Comparison of ENCODE assay signal across 12 mouse cellular contexts in genomic region chr14:57533841-57534240, GRCm38 (mm10). TPM values are rescaled to one million over a fixed set of nuclear protein-coding genes. Genes with fewer than 3 reads are reported as not detected.
DNase-seq lines count a peak whose midpoint lies in the region; ATAC-seq and TF ChIP-seq lines count a peak whose summit lies in the region.
"Had no signal": no experiment of that assay in that cellular context is flagged by ENCODE, and none has a peak within 500 bp of the region (broad histone marks: within the 10 kb centered on the region; RNA-seq: fewer than 3 reads in every experiment).

No protein-coding gene starts in this region.

- ATAC-seq in lung, embryonic 15.5 days (ENCODE audit: borderline replicate concordance, extremely low read depth, low FRiP score, low TSS enrichment) = no peak
- ATAC-seq in midbrain, embryonic 14.5 days (ENCODE audit: low FRiP score, low TSS enrichment) = no peak
- ATAC-seq in stomach, embryonic 16.5 days (ENCODE audit: insufficient read depth, low FRiP score) = no peak
- ATAC-seq: inflammation-experienced regulatory T-cells, adult 6 months had no signal

- no peak for TF ChIP-seq CTCF in lung, adult 2 months (IDR thresholded peaks at IDR 0.05; ENCODE audit: insufficient read depth, low read length)

- H3K27ac ChIP-seq in lung, embryonic 15.5 days = peak overlapping the region; percentile 85; the same call in 1 of the 2 replicates
- no peak overlapping the region for H3K27ac ChIP-seq in midbrain, embryonic 14.5 days (replicated peaks; ENCODE audit: low read depth, low read length)
- H3K27ac ChIP-seq in stomach, embryonic 16.5 days (ENCODE audit: low read length) = 0 out of 2 replicates have a peak overlapping the region, but pooled peaks have one; percentile 92
- H3K27ac ChIP-seq: kidney, embryonic 15.5 days; liver, embryonic 13.5 days had no signal

- no peak for TF ChIP-seq POLR2A in lung, adult 2 months (IDR thresholded peaks at IDR 0.05; ENCODE audit: borderline replicate concordance, extremely low read depth, low read depth, low read length)

- H3K36me3 ChIP-seq in lung, embryonic 15.5 days = no peaks in the 10 kb centered on the region
- H3K36me3 ChIP-seq in midbrain, embryonic 14.5 days (ENCODE audit: control insufficient read depth, insufficient read depth, low read length) = no peaks in the 10 kb centered on the region
- H3K36me3 ChIP-seq in stomach, embryonic 16.5 days (ENCODE audit: control insufficient read depth, insufficient read depth, low read length) = no peaks in the 10 kb centered on the region
- H3K36me3 ChIP-seq: heart, embryonic 12.5 days; kidney, embryonic 15.5 days; liver, embryonic 13.5 days had no signal

- no peaks in the 10 kb centered on the region for H3K9me3 ChIP-seq in lung, embryonic 15.5 days
- no peaks in the 10 kb centered on the region for H3K9me3 ChIP-seq in midbrain, embryonic 14.5 days (ENCODE audit: control insufficient read depth, low read length)
- H3K9me3 ChIP-seq in stomach, embryonic 16.5 days (replicated peaks; ENCODE audit: control insufficient read depth, low read length) = no peaks in the 10 kb centered on the region
- H3K9me3 ChIP-seq: heart, embryonic 12.5 days; kidney, embryonic 15.5 days; liver, embryonic 13.5 days had no signal

- H3K4me1 ChIP-seq in lung, embryonic 15.5 days = peaks cover 43% of the 10 kb centered on the region
- peaks cover 15% of the 10 kb centered on the region for H3K4me1 ChIP-seq in lung, adult 2 months (ENCODE audit: control insufficient read depth, insufficient read depth, low read length)
- peaks cover 24% of the 10 kb centered on the region for H3K4me1 ChIP-seq in midbrain, embryonic 14.5 days (ENCODE audit: control insufficient read depth, insufficient read depth, low read length)
- peaks cover 36% of the 10 kb centered on the region for H3K4me1 ChIP-seq in stomach, embryonic 16.5 days (ENCODE audit: control insufficient read depth, insufficient read depth, low read length)

- DNase-seq in heart, adult 11 months = peak; percentile 89
- DNase-seq in heart, adult 8-10 months (ENCODE audit: low spot score) = no peak
- DNase-seq in lung, adult 2 months = no peak
- DNase-seq in midbrain, embryonic 14.5 days = peak; percentile 62
- no peak for DNase-seq in kidney, adult 8-10 months
- DNase-seq: layer of hippocampus, postnatal 36 days; liver, embryonic 13.5 days had no signal

- no peaks in the 10 kb centered on the region for H3K27me3 ChIP-seq in lung, embryonic 15.5 days
- no peaks in the 10 kb centered on the region for H3K27me3 ChIP-seq in midbrain, embryonic 14.5 days (ENCODE audit: control insufficient read depth, insufficient read depth, low read length)
- H3K27me3 ChIP-seq in stomach, embryonic 16.5 days (ENCODE audit: control insufficient read depth, insufficient read depth, low read length) = no peaks in the 10 kb centered on the region

- H3K4me3 ChIP-seq in lung, embryonic 15.5 days = no peak overlapping the region
- no peak overlapping the region for H3K4me3 ChIP-seq in lung, adult 2 months (replicated peaks; ENCODE audit: extremely low read depth, low read depth, low read length)
- no peak overlapping the region for H3K4me3 ChIP-seq in midbrain, embryonic 14.5 days (replicated peaks; ENCODE audit: low read depth, low read length)
- H3K4me3 ChIP-seq in stomach, embryonic 16.5 days (replicated peaks; ENCODE audit: low read length) = no peak overlapping the region
- H3K4me3 ChIP-seq: heart, embryonic 12.5 days; kidney, embryonic 15.5 days; liver, embryonic 13.5 days had no signal

- H3K9ac ChIP-seq in lung, embryonic 15.5 days = no peak overlapping the region
- no peak overlapping the region for H3K9ac ChIP-seq in midbrain, embryonic 14.5 days (replicated peaks; ENCODE audit: low read length)
- H3K9ac ChIP-seq in stomach, embryonic 16.5 days (ENCODE audit: low read length) = no peak overlapping the region
- H3K9ac ChIP-seq: kidney, embryonic 15.5 days; liver, embryonic 13.5 days had no signal

- H3K4me2 ChIP-seq in lung, embryonic 15.5 days = no peak overlapping the region
- no peak overlapping the region for H3K4me2 ChIP-seq in midbrain, embryonic 14.5 days (ENCODE audit: low read length)
- H3K4me2 ChIP-seq in stomach, embryonic 16.5 days (ENCODE audit: low read depth, low read length) = no peak overlapping the region
- H3K4me2 ChIP-seq: kidney, embryonic 15.5 days; liver, embryonic 13.5 days had no signal

- WGBS in lung, embryonic 15.5 days = 30% methylated on average over 11 of the region's 11 CpGs
- 64% methylated on average over 11 of the region's 11 CpGs for WGBS in lung, adult 2 months
- 6% methylated on average over 11 of the region's 11 CpGs for WGBS in midbrain, embryonic 14.5 days
- 36% methylated on average over 11 of the region's 11 CpGs for WGBS in stomach, embryonic 16.5 days

RNA-seq across cellular contexts. Expression of gene Il17d, which starts 9.3 kb away (rescaled TPM):
- 1 to 10 TPM; 3.3 to 5.0 (median 3.8) TPM for total RNA-seq in heart, adult 8-10 months (2022)
- polyA plus RNA-seq in lung, embryonic 15.5 days (2015; fragmentation: Nextera tagmentation; extraction: Ambion mirVana) = 5.2 and 6.1 TPM in 2 replicates
- polyA plus RNA-seq in lung, adult 2 months (2012; rRNA removed) = 16.5 and 24.0 TPM in 2 replicates
- polyA plus RNA-seq in midbrain, embryonic 14.5 days (2014; fragmentation: Nextera tagmentation; extraction: Ambion mirVana) = 3.2 and 7.1 TPM in 2 replicates
- polyA plus RNA-seq in stomach, embryonic 16.5 days (2015; fragmentation: Nextera tagmentation; extraction: Ambion mirVana) = 2.7 and 3.2 TPM in 2 replicates
- polyA plus RNA-seq: inflammation-experienced regulatory T-cells, adult 6 months had no signal

RNA-seq across cellular contexts. Expression of gene Eef1akmt1, which starts 37.6 kb away (rescaled TPM):
- 10 to 100 TPM; 31.9 to 38.7 (median 35.1) TPM for total RNA-seq in heart, adult 8-10 months (2022)
- polyA plus RNA-seq in lung, embryonic 15.5 days (2015; fragmentation: Nextera tagmentation; extraction: Ambion mirVana) = 106 and 108 TPM in 2 replicates
- polyA plus RNA-seq in lung, adult 2 months (2012; rRNA removed) = 9.3 and 18.2 TPM in 2 replicates
- 101 and 104 TPM in 2 replicates for polyA plus RNA-seq in midbrain, embryonic 14.5 days (2014; fragmentation: Nextera tagmentation; extraction: Ambion mirVana)
- 75.3 and 77.5 TPM in 2 replicates for polyA plus RNA-seq in stomach, embryonic 16.5 days (2015; fragmentation: Nextera tagmentation; extraction: Ambion mirVana)

Comparison
In these comparisons a context has a peak if more than half of its experiments do, and no peak if none do; other contexts are left out.
1. DNase-seq: peak in heart, adult 11 months (single experiment) and midbrain, embryonic 14.5 days (single experiment); none in heart, adult 8-10 months (single experiment), lung, adult 2 months (single experiment) and kidney, adult 8-10 months (0 of 2).